ENCODE assay signal across 8 mouse cellular contexts in genomic region chr2:35680833-35681232, GRCm38 (mm10).
A peak's percentile ranks its signal among the peaks of the same experiment; 100 is the strongest.
DNase-seq lines count a peak whose midpoint lies in the region; ATAC-seq and TF ChIP-seq lines count a peak whose summit lies in the region.

No protein-coding gene starts in this region.

- no peaks in the 10 kb centered on the region for H3K36me3 ChIP-seq in midbrain, embryonic 16.5 days (ENCODE audit: control insufficient read depth, insufficient read depth, low read length)

- H3K4me2 ChIP-seq in midbrain, embryonic 16.5 days (ENCODE audit: low read length): no peak overlapping the region

- H3K27me3 ChIP-seq in midbrain, embryonic 16.5 days (ENCODE audit: control insufficient read depth, insufficient read depth, low read depth, low read length): no peaks in the 10 kb centered on the region

- ATAC-seq in midbrain, embryonic 16.5 days: no peak
- no peak for ATAC-seq in CD4-positive, CD25-positive, alpha-beta regulatory T cell, adult 4 months

- H3K9me3 ChIP-seq in midbrain, embryonic 16.5 days (replicated peaks; ENCODE audit: control insufficient read depth, low read length, poor library complexity, severe bottlenecking): no peaks in the 10 kb centered on the region

- peak overlapping the region; percentile 43 for H3K27ac ChIP-seq in layer of hippocampus, adult 2 months
- peak overlapping the region; percentile 18; the same call in 1 of the 2 replicates for H3K27ac ChIP-seq in midbrain, embryonic 16.5 days (ENCODE audit: low read length)

- H3K4me1 ChIP-seq in midbrain, embryonic 16.5 days (ENCODE audit: control insufficient read depth, insufficient read depth, low read length): peaks cover 75% of the 10 kb centered on the region

- DNase-seq in adrenal gland, adult 2 months: peak; percentile 35
- no peak for DNase-seq in adrenal gland, postnatal 36 days
- DNase-seq in layer of hippocampus, adult 2 months (ENCODE audit: low spot score in 2 of 2): no peak
- DNase-seq in layer of hippocampus, adult 9-10 months (ENCODE audit: low spot score): no peak
- peak; percentile 61 for DNase-seq in kidney, postnatal 10 days
- DNase-seq in layer of hippocampus, postnatal 14 days (ENCODE audit: low spot score in 2 of 2): no peak

- TF ChIP-seq CTCF in layer of hippocampus, adult 2 months (conservative IDR thresholded peaks at IDR 0.05): no peak

- WGBS in midbrain, embryonic 16.5 days: 51% methylated on average over 6 of the region's 6 CpGs

- no peak overlapping the region for H3K4me3 ChIP-seq in layer of hippocampus, adult 2 months
- H3K4me3 ChIP-seq in midbrain, embryonic 16.5 days (ENCODE audit: low read depth, low read length): no peak overlapping the region

- 0 out of 2 replicates have a peak overlapping the region, but pooled peaks have one; percentile 6 for H3K9ac ChIP-seq in midbrain, embryonic 16.5 days (ENCODE audit: low read depth, low read length)

Comparison
In these comparisons a context has a peak if more than half of its experiments do, and no peak if none do; other contexts are left out.
1. DNase-seq: peak in adrenal gland, adult 2 months (single experiment) and kidney, postnatal 10 days (single experiment); none in adrenal gland, postnatal 36 days (0 of 2), layer of hippocampus, adult 2 months (0 of 2), layer of hippocampus, adult 9-10 months (single experiment) and layer of hippocampus, postnatal 14 days (0 of 2).